Mouse (Mus musculus) spleen, embryonic (tissue): ENCODE data around the gene Platr17.
"Not testable (repeated sequence)": the region's sequence is repeated elsewhere in the genome, so short reads cannot be mapped to it uniquely, and the experiment has no call there.

Experiments used
- CTCF ChIA-PET: fragments of 350-600 bp; sonication (Branson Sonifier 250); formaldehyde crosslinking; loops from one replicate; lab custom pipeline; 2022; lab: Charles Lee

The Platr17 gene

DNA sequence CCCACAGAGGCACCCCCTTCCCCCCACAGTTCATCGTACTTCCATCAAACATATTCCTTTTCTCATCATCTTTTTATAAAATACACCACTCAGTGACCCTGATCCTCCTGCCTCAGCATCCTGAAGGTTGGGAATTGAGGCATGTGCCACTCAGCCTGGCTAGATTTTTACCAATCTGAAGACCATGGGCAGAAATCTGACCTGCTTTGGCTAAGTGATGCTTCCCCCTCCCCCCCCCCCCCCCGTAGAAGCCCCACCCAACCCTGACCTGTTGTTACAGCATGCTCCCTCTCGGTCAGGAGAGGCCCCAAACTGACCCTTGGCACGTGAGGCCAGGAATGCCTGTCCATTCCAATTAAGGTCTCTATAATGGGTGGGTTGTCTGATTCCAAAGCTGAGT, at the start of gene Platr17:
Gene Platr17 (plus strand): TSS at position 301 of the 400 bp plus-strand sequence.
- CTCF ChIA-PET, result not testable (repeated sequence)

DNA sequence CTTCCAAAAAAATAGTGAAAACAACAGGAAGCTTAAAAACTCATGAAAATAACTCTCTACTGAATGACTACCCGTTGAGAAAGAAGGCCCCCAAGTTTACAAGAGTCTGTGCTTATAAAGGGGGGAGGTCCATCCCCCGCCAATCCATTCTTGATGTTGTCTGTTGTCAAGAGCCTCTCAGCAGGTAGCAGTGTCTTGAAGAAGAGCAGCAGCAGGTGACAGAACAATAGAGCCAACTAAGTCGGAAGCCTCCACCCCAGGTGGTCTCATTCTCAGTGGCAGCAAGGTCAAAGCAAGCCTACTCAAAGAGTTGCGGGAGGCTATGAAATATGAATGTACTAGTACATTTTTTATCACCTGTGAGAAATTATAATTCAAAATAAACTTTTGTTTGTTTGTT, 47.1 kb upstream of the Platr17 start:
- CTCF ChIA-PET, result no interaction called here

DNA sequence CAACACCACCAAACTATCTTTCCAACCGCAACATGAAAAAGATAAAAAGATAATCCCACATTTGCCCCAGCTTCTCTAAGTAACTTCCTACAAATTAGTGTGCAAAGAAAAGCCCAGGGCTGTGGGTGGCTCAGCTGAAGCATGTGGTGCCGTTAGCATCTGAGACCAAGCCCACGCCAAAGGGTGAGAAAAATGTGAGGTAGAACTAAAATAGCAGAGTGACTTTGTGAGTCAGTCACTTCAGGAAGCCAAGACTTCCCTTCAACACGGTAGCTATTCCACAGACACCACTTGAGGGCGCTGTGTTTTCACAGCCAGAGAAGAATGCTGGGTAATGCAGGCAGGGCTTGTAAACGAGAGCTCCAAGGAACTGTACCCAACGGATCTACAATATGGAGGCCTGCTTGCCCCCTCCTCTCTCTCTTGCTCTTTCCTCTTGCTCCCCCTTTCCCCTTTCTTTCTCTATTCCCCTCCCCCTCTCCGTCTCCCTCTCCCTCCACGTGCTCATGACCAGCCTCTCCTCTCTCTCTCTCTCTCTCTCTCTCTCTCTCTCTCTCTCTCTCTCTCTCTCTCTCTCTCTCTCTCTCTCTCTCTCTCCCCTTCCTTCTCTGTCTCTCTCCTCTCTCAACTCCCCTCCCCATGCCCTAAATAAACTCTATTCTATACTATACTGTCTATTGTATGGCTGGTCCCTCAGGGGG, 39.5 kb upstream of the Platr17 start:
- CTCF ChIA-PET, result interaction anchor here (0.5 to 0.6 kb wide), 3 partner anchors 211 to 1578 kb away, joined by 3 to 5 read pairs (median 4); no protein-coding TSS in a partner anchor

DNA sequence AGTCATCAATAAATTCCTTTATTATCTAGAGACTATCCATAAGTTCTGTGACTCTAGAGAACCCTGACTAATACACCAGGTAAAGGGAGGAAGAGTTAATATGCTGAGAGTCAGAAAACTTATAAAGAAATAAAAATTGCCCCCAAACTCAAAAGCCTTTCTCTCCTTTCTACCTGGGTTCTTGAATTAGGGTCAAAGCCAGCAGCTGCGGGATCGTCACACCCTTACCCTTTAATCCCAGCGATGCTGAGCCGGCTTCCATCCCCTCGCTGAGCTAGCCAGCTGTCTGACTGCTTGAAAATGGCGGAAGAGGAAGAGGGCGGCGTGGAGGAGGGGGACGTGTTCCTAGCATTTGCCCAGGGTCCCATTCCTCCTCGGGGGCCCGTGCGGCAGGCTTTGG, 31.4 kb upstream of the Platr17 start, which contains the start of gene Gm7029:
Gene Gm7029 (plus strand): TSS at position 301 of the 400 bp plus-strand sequence.
- CTCF ChIA-PET, result not testable (repeated sequence)

DNA sequence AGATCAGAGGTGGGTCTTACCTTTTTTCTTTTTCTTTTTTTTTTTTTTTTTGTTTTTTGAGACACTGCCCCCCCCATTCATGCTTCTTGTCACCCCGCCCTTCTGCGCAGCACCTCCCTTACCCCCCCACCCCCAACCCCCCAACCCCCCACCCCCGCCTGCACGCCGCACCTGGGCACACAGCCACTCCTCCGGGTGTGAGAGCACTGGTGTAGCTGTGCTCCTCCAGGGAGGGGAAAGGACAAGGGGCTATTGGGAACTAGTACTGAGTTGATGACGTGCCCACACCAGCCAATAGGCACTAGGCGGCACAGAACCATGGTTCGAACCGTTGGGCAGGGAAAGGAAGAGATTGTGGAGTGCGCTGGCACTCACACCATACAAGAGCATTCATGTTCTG, 30.5 kb upstream of the Platr17 start:
- CTCF ChIA-PET, result no interaction called here

DNA sequence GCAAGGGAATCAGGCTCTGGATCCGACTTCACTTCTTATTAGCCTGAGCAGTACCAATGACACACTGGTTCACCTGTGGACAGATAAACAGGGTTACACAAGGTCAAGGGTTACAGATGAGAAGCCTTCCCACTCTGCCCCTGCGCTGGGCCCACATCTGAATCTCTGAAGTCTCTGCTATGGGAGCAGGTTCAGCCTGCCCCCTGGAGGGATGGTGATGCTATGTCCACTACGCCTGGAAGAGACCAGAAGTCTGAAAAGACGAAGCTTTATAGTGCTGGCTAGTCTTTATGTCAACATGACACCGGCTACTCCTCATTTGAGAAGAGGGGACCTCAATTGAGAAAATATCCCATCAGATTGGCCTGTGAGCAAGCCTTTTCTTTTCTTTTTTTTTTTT, 29.1 kb upstream of the Platr17 start:
- CTCF ChIA-PET, result not testable (repeated sequence)

DNA sequence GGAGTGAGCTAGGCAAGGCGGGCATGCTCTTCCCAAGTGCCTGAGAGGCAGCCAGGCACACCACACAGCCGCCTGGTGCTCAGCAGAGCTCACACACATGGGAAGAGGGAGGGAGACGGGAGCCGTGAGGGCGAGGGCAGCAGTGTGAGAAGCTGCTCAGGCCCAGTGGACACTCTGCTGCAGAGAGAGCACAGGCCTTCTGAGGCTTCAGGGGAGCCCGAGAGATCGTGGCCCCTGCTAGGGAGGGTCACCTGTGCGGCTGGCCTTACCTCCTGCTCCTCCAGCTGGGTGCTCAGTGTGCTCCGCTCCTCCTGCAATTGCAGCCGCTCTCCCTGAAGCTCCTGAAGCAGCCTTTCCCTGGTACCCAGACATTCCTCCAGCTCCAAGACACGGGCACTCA, 20.6 kb upstream of the Platr17 start:
- CTCF ChIA-PET, result not testable (repeated sequence)

DNA sequence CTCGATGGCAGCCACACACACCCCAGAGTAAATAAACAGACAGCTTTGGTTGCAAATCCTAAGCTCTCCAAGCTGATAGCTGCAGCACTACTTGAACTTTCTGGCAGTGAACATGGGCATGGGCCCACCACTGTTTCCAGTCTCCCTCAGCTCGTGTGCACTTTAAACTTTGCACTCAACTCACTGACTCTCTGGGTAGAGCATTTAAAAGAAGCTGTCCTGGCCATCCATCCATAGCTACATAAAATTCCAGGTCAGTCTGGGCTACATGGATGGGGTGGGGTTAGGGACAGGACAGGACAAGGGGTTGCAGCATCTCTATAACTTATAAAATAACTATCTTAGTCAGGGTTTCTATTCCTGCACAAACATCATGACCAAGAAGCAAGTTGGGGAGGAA, 17.1 kb upstream of the Platr17 start:
- CTCF ChIA-PET, result not testable (repeated sequence)

DNA sequence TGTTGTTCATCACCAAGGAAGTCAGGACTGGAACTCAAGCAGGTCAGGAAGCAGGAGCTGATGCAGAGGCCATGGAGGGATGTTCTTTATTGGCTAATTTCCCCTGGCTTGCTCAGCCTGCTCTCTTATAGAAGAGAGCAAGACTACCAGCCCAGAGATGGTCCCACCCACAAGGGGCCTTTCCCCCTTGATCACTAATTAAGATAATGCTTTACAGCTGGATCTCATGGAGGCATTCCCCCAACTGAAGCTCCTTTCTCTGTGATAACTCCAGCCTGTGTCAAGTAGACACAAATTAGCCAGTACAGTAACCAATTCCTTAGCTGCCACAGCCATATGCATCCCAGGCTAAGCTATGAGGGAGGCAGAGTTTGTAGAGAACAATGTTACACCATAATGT, 16.7 kb upstream of the Platr17 start:
- CTCF ChIA-PET, result not testable (repeated sequence)

DNA sequence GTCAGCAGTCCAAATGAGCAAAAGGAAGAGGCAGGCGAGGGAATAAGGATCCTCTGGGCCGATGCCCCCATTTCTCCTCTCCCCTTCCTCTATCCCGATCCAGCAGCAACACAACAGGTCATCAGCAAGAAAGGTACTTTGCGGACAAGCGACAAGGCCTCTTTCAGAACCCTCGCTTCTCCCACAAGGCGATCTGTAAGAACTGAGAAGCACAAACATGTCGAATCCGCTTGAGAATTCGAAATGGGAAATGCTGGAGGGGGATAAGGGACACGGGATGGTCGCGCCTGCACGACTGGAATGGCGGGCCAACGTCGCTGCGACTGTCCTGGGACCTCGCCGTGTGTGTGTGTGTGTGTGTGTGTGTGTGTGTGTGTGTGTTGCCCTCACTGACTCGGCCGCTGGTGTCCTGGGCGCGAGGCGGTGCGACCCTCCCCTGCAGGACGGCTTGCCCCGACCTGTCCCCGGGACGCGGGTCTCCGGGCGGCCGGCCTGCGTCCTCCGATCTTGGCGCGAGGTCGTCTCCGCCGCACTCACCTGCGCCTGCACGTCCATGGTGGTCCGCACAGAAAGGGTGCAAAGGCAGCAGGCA, 14.9 kb upstream of the Platr17 start:
- CTCF ChIA-PET, result not testable (repeated sequence)

DNA sequence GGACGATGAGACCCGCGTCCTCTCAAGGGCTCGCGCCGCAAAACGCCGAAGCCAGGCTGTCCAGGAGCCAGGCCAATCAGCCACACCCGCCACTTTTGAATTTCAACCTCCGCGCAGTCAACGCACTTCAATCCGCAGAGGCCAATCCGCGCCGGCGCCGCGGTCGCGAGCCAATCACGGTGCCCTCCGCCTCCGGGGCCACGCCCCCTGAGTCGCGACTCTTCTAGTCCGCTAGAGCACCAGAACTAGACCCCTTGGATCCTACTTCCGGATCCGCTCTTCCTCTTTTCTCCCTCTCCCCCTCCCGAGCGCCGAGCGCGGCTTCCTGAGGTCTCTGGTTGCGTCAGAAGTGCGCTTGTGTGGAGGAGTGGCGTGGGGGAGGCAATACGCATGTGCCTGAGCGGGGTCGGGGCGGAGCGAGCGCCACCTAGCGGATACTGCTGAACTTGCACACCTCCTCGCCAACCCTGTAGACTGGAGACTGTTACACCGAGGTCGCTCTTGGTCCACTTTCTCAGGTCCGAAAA, 14.3 kb upstream of the Platr17 start, which contains the start of gene Kifc1:
Gene Kifc1 (minus strand): TSS at position 129 of the 527 bp plus-strand sequence.
- CTCF ChIA-PET, result no interaction called here

DNA sequence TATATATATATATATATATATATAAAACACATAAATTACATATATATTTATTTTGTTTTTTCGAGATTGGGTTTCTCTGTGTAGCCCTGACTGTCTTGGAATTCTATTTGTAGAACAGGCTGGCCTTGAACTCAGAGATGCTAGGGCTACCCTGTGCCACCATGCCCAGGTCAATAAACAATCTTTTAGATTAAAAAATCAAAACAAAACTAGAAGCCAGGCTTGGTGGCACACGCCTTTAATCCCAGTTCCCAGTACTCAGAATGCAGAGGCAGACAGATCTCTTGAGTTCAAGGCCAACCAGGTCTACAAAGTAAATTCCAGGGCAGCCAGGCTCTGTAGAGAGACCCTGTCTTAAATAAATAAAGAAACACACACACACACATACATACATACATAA, 13.6 kb upstream of the Platr17 start:
- CTCF ChIA-PET, result no interaction called here

DNA sequence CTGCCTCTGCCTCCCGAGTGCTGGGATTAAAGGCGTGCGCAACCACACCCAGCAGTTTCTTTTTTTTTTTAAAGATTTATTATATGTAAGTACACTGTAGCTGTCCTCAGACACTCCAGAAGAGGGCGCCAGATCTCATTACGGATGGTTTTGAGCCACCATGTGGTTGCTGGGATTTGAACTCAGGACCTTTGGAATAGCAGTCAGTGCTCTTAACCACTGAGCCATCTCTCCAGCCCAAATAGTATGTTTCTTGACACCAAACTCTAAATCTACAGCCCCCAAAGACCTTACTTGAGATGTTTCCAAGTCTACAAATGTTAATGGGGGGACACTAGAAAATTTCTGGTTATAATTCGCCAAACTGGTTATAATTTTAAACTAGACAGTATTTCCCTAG, 13.0 kb upstream of the Platr17 start:
- CTCF ChIA-PET, result not testable (repeated sequence)

DNA sequence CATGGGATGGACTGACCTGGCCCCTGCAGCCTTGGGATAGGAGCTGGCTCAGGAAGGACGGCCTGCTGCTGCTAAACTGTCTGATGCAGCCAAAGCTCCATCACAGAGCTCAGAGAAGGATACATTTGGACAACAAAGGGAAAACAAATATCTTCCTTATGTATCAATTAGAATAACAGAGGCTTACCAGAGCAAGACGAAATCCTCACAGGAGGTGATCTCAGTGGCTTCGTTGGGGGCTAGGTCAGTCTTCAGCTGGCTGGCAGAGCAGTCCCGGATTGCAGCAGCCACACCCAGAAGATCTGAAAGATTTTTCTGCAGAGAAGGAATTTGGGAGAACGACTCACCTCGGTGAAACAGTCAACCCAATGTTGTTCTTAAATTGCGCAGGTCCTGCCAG, 12.5 kb upstream of the Platr17 start:
- CTCF ChIA-PET, result no interaction called here

DNA sequence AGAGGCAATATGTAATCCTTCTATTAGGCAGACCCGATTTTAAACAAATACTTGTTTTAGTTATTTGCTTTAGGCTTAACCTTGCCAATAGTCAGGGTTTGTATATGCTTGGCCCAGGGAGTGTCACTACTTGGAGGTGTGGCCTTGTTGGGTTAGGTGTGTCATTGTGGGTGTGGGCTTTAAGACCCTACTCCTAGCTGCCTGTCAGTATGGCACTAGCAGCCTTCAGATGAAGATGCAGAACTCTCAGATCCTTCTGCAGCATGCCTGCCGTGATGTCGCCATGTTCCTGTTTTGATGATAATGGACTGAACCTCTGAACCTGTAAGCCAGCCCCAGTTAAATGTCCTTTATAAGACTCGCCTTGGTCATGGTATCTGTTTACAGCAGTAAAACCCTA, 11.9 kb upstream of the Platr17 start:
- CTCF ChIA-PET, result interaction anchor here (0.7 kb wide), 1 partner anchor 30 kb away, joined by 3 read pairs; no protein-coding TSS in a partner anchor

DNA sequence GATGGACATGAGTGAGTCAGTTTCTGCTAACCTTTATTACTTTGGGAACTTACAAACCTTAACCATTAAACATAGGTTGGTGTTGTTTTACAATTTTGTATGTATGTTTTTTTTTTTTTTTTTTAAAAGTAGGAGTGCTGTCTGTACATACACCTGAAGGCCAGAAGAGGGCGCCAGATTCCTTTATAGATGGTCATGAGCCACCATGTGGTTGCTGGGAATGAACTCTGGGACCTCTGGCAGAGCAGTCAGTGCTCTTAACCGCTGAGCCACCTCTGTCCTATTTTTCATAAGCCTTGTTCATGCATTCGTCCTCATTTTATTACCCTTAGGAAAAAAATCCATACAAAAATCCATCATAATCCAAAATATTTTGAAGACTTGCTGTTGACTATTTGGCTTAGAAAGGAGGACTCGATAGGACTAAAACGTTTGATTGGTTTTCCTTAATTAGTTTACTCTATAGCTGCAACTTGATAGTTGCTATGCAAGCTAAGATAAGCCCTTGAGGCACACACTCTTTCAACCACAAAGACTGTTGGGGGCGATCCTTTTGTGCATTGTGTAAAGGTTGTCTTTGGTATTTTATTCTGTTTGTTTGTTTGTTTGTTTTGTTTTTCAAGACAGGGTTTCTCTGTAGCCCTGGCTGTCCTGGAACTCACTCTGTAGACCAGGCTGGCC, 7.7 kb upstream of the Platr17 start:
- CTCF ChIA-PET, result interaction anchor here (0.7 to 1.3 kb wide), 6 partner anchors 10 to 28 kb away, joined by 3 to 11 read pairs (median 4); no protein-coding TSS in a partner anchor

DNA sequence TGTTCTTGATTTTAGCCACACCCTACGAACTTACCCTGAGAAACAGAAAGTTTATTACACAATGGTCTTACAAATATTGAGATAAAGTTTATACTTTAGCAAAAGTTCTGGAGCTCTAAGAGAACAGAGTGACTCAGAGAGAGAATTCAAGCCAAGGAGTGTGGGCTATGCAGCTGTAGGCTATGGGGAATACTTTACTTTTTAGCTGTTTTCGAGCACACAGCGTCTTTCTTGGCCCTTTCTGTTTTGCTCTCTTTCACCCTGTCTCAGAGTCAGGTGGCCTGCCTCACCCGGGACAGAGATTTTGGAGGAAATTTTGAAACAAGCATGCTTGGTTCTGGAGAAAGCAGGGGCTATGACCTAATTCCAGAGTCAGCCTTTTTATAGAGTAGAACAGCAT, 6.7 kb upstream of the Platr17 start:
- CTCF ChIA-PET, result interaction anchor here (0.8 to 1.3 kb wide), 4 partner anchors 9 to 27 kb away, joined by 3 read pairs; partner anchors contain the start of genes Tapbp and Zbtb22

DNA sequence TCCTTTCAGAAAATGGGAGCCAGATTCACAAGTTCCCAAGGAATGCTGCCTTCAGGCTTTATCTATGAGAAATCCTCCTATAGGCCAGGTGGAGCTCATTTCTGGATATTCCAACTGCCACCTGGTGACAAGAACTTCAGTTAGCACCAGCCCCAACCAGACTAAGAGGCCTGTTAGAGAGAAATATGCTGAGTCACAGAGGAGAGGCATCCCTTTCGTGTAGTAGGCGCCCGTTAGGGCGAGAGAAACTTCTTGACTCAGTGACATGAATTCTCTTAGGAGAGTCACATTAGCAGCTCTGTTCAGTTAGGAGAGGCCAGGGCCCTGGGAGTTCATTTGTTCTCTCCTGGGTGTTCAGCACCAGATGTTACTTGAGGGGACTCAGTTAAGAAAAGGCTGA, 5.3 kb upstream of the Platr17 start:
- CTCF ChIA-PET, result no interaction called here

DNA sequence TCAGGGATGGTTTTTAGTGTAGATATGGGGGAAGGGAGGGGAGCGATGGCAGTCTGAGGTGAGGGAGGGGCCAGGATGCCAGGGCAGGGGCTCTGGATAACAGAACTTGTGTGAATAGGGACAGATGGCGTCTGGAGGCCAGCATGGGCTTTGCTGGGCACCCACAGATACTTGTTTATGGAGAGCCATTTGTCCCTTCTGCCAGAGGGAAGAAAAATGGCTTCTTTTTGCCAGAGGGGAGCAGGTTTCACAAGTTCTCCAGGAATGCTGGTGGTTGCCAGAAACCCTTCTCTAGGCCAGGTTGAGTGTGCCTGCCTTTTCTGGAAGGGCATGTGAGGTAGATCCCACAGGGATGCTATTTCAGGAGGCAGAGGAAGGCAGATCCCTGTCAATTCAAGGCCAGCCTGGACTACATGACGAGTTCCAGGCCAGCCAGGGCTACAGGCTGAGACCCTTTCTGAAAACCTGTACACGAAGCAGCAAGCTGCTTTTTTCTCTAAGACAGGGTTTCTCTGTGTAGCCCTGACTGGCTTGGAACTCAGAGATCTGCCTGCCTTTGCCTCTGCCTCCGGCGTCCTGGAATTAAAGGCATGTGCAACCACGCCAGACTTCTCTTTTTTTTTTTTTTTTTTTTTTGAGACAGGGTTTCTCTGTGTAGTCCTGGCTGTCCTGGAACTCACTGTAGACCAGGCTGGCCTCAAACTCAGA, 4.5 kb upstream of the Platr17 start:
- CTCF ChIA-PET, result interaction anchor here (0.7 kb wide), 1 partner anchor 200 kb away, joined by 14 read pairs; no protein-coding TSS in a partner anchor

DNA sequence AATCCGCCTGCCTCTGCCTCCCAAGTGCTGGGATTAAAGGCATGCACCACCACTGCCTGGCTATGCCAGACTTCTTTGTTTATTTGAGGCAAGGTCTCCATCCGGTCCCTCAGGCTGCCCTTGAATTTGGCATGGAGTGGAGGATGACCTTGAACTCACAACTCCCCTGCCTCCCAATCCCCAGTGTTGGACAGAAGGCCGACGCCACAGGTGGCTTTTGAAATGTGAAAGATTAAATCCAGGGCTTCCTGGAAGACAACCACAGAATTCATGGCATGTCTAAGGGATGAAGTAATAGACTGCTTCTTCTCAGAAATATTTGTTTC, 4.0 kb upstream of the Platr17 start:
- CTCF ChIA-PET, result no interaction called here

DNA sequence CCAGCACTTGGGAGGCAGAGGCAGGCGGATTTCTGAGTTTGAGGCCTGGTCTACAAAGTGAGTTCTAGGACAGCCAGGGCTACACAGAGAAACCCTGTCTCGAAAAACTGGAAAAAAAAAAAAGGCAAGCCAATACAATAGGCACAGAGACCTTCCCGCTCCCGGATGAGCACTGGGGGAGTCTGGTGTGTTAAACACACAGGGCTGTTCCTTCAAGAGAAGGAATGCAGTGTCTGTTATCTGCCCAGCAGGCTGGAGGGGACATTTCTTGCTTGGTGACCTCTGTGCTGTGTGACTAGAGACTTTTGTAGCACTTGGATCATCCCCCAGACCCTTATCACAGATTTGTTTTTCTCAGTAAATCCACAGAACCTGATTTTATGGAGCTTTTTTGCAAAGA, 3.3 kb upstream of the Platr17 start:
- CTCF ChIA-PET, result interaction anchor here (0.6 kb wide), 1 partner anchor 250 kb away, joined by 3 read pairs; no protein-coding TSS in a partner anchor
